Mouse (Mus musculus) midbrain, postnatal 0 days (tissue): ENCODE data around the gene Adss. TPM values are rescaled to one million over a fixed set of nuclear protein-coding genes. Genes with fewer than 3 reads are reported as not detected.

Experiments used
- ATAC-seq: fragments of 200-750 bp; cut with Nextera tagmentation; 2 replicates; pipeline ENCODE4 v1.8.0; 2017; ENCODE audit warnings: moderate number of reproducible peaks, mild to moderate bottlenecking, moderate TSS enrichment, moderate library complexity; ENCODE audit not compliant: low FRiP score
- DNase-seq: peaks from one replicate; pipeline ENCODE4 v3.0.0-alpha.2; 2015; ENCODE audit warnings: low spot score
- H3K27ac ChIP-seq: fragments of 300-500 bp; sonication (generic); 2 replicates; pipeline ENCODE4 v1.5.1; 2014; ENCODE audit warnings: low read depth, mild to moderate bottlenecking, low read length, mixed read lengths
- H3K27me3 ChIP-seq: fragments of 300-500 bp; sonication (generic); 2 replicates; pipeline ENCODE4 v1.6.1; 2014; ENCODE audit warnings: low read length, control low read depth, mixed read lengths; ENCODE audit not compliant: insufficient read depth
- H3K36me3 ChIP-seq: fragments of 300-500 bp; sonication (generic); 2 replicates; pipeline ENCODE4 v1.6.1; 2014; ENCODE audit warnings: low read length, control low read depth, mixed read lengths; ENCODE audit not compliant: insufficient read depth
- H3K4me1 ChIP-seq: fragments of 300-500 bp; sonication (generic); 2 replicates; pipeline ENCODE4 v1.6.1; 2014; ENCODE audit warnings: mild to moderate bottlenecking, control low read depth, antibody characterized with exemption, low read length, mixed read lengths; ENCODE audit not compliant: insufficient read depth
- H3K4me2 ChIP-seq: fragments of 300-500 bp; sonication (generic); 2 replicates; pipeline ENCODE4 v1.6.1; 2014; ENCODE audit warnings: low read depth, mild to moderate bottlenecking, low read length, mixed read lengths; ENCODE audit not compliant: poor library complexity, severe bottlenecking
- H3K4me3 ChIP-seq: fragments of 300-500 bp; sonication (generic); 2 replicates; pipeline ENCODE4 v1.5.1; 2014; ENCODE audit warnings: low read depth, mild to moderate bottlenecking, low read length, moderate library complexity
- H3K9ac ChIP-seq: fragments of 300-500 bp; sonication (generic); replicated peaks from 2 replicates; pipeline ENCODE4 v1.6.1; 2014; ENCODE audit warnings: mild to moderate bottlenecking, low read length, moderate library complexity, mixed read lengths; ENCODE audit not compliant: poor library complexity, severe bottlenecking
- H3K9me3 ChIP-seq: fragments of 300-500 bp; sonication (generic); 2 replicates; pipeline ENCODE4 v1.6.1; 2016; ENCODE audit warnings: low read length, control low read depth
- CTCF ChIP-seq: IDR thresholded peaks from 2 replicates; pipeline ENCODE4 v1.5.1; 2016; ENCODE audit warnings: antibody characterized with exemption, mild to moderate bottlenecking
- WGBS: fragments of 180-500 bp; shearing (Covaris S2); extraction: QIAGEN DNeasy Blood & Tissue Kit; methylation state at CpG from one replicate; pipeline ENCODE4 v1.1.7; 2014; 5-methylcytosine and 5-hydroxymethylcytosine counted together
- polyA plus RNA-seq: library from polyadenylated mRNA; unstranded; fragments of >200 nt; fragmentation: Nextera tagmentation; extraction: Ambion mirVana; gene quantifications from 2 replicates; pipeline ENCODE4 v1.2.1, GENCODE M21; 2015
- total RNA-seq: library from RNA; depleted of rRNA; stranded (reverse); fragments of >200 nt; gene quantifications from 2 replicates; pipeline ENCODE4 v1.2.3, GENCODE M21; 2014

The Adss gene
- total and polyA plus RNA-seq, 2 experiments from 2014 or later, result 52.6 to 62.9 TPM

- no peak overlapping the region for H3K4me2 ChIP-seq
- DNase-seq (no peak), ATAC-seq (no peak)
- no peaks in the 10 kb centered on the region for H3K27me3 ChIP-seq
- H3K27ac ChIP-seq, result no peak overlapping the region
- no peaks in the 10 kb centered on the region for H3K36me3 ChIP-seq
- WGBS, result 97% methylated on average over 3 of the region's 3 CpGs
- H3K4me1 ChIP-seq, result no peaks in the 10 kb centered on the region
- H3K9me3 ChIP-seq, result no peaks in the 10 kb centered on the region
- no peak overlapping the region for H3K9ac ChIP-seq
- no peak overlapping the region for H3K4me3 ChIP-seq
- no peak for TF ChIP-seq CTCF
Measured at GRCm38 (mm10) chr1:177731973-177732372, 64.3 kb downstream of the Adss start.

GRCm38 (mm10) chr1:177729043-177730024 is 67.0 kb downstream of the Adss start, which contains the start of gene 1700016C15Rik:
Gene 1700016C15Rik, plus strand, starts transcription at chr1:177729814.
- Histone ChIP-seq H3K36me3 (no peaks in the 10 kb centered on the region), H3K9me3 (no peaks in the 10 kb centered on the region), H3K9ac (no peak within 1 kb of the TSS), H3K27ac (no peak within 1 kb of the TSS), H3K4me3 (no peak within 1 kb of the TSS), H3K4me1 (no peaks in the 10 kb centered on the region), H3K27me3 (no peaks in the 10 kb centered on the region), H3K4me2 (no peak within 1 kb of the TSS)
- 24% methylated on average over 11 of the region's 11 CpGs for WGBS
- no peak for TF ChIP-seq CTCF
- DNase-seq, result no peak
- ATAC-seq, result no peak

- Histone ChIP-seq H3K9me3 (no peaks in the 10 kb centered on the region), H3K9ac (no peak overlapping the region), H3K27me3 (no peaks in the 10 kb centered on the region), H3K4me3 (no peak overlapping the region), H3K36me3 (no peaks in the 10 kb centered on the region), H3K27ac (no peak overlapping the region), H3K4me2 (no peak overlapping the region), H3K4me1 (no peaks in the 10 kb centered on the region)
- ATAC-seq (no peak), DNase-seq (no peak)
- TF ChIP-seq CTCF, result no peak
- 88% methylated on average over 3 of the region's 3 CpGs for WGBS
Measured at GRCm38 (mm10) chr1:177727883-177728525, 68.3 kb downstream of the Adss start.

- H3K4me2 ChIP-seq, result no peak overlapping the region
- no peak overlapping the region for H3K4me3 ChIP-seq
- no peaks in the 10 kb centered on the region for H3K27me3 ChIP-seq
- WGBS, result 75% methylated on average over 5 of the region's 5 CpGs
- no peak for TF ChIP-seq CTCF
- no peak overlapping the region for H3K27ac ChIP-seq
- no peak for ATAC-seq
- DNase-seq, result no peak
- H3K36me3 ChIP-seq, result no peaks in the 10 kb centered on the region
- no peaks in the 10 kb centered on the region for H3K4me1 ChIP-seq
- H3K9ac ChIP-seq, result no peak overlapping the region
- H3K9me3 ChIP-seq, result no peaks in the 10 kb centered on the region
Measured at GRCm38 (mm10) chr1:177726870-177727269, 69.4 kb downstream of the Adss start.

- no peak overlapping the region for H3K4me2 ChIP-seq
- 75% methylated on average over 4 of the region's 4 CpGs for WGBS
- H3K9me3 ChIP-seq, result no peaks in the 10 kb centered on the region
- no peaks in the 10 kb centered on the region for H3K27me3 ChIP-seq
- no peak overlapping the region for H3K9ac ChIP-seq
- H3K27ac ChIP-seq, result no peak overlapping the region
- no peak overlapping the region for H3K4me3 ChIP-seq
- no peaks in the 10 kb centered on the region for H3K4me1 ChIP-seq
- TF ChIP-seq CTCF, result no peak
- H3K36me3 ChIP-seq, result no peaks in the 10 kb centered on the region
- DNase-seq, result no peak
- ATAC-seq, result no peak
Measured at GRCm38 (mm10) chr1:177723786-177724185, 72.5 kb downstream of the Adss start.

DNA sequence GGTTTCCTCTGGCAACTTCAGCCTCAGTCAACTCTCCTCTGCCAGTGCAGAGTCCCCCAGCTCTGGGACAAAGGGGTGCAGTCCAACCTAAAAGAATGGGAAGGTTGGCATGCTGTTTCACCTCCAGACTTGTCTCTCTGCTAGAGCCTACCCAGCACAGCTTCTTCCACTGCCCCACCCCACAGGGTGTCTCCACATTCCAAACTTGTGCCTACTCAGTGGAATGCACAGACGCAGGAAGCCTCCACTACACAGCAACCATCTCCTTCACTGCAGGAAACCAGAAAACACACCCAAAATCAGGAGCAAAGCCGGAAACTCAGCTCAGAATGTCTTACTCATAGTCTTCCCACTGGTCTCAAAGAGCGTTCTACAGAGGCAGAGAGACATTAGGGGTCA is 77.3 kb downstream of the Adss start:
- Histone ChIP-seq H3K27ac (no peak overlapping the region), H3K27me3 (no peaks in the 10 kb centered on the region), H3K9me3 (no peaks in the 10 kb centered on the region), H3K9ac (no peak overlapping the region), H3K36me3 (no peaks in the 10 kb centered on the region), H3K4me1 (no peaks in the 10 kb centered on the region), H3K4me3 (no peak overlapping the region), H3K4me2 (no peak overlapping the region)
- TF ChIP-seq CTCF, result no peak
- WGBS, result 81% methylated on average over 3 of the region's 3 CpGs
- no peak for DNase-seq
- ATAC-seq, result no peak
